Mouse (Mus musculus): ENCODE results near the gene Snx30.

GRCm38 (mm10) chr4:59877025-59877424 lies 71.4 kb downstream of the Snx30 start:
- peak; percentile 14; the same call in 1 of the 2 replicates for TF ChIP-seq CTCF (IDR thresholded peaks at IDR 0.05; ENCODE audit: low read depth)
- no peak for TF ChIP-seq EP300 (optimal IDR thresholded peaks at IDR 0.05)
